Mouse (Mus musculus) spleen, adult 10 weeks (tissue): ENCODE measurements around the gene Gm10226. TPM values are rescaled to one million over a fixed set of nuclear protein-coding genes. Genes with fewer than 3 reads are reported as not detected.

ENCODE experiments used
- polyA plus RNA-seq: library from polyadenylated mRNA; stranded (reverse); fragments of 350-450 nt; fragmentation: Illumina TruSeq; extraction: RNeasy Lipid Tissue Mini Kit (QIAGEN cat#74804); gene quantifications from one replicate; pipeline ENCODE4 v1.2.3, GENCODE M21; 2015; ENCODE audit warnings: low replicate concordance; ENCODE audit not compliant: insufficient read depth

Gene Gm10226
- 12.1 TPM for polyA plus RNA-seq

GRCm38 (mm10) chr17:21691560-21691959, at the start of gene Gm10226:
Gene Gm10226, plus strand, starts transcription at chr17:21691860.

GRCm38 (mm10) chr17:21650364-21650907, 41.2 kb upstream of the Gm10226 start, which contains the start of gene Zfp983:
Gene Zfp983, plus strand, starts transcription at chr17:21650624.

GRCm38 (mm10) chr17:21707343-21707996, 15.8 kb downstream of the Gm10226 start, which contains the start of gene Zfp760:
Gene Zfp760, plus strand, starts transcription at chr17:21707741.

GRCm38 (mm10) chr17:21730495-21730894, 38.8 kb downstream of the Gm10226 start, which contains the start of gene Zfp229:
Gene Zfp229, plus strand, starts transcription at chr17:21730795.

Other genes starting within 250 kb of the Gm10226 start
- gene Zfp51, start 241.5 kb upstream of the Gm10226 start, polyA plus RNA-seq, result 27.8 TPM
- gene Zfp53, start 202.9 kb upstream of the Gm10226 start, polyA plus RNA-seq, result 43.2 TPM
- 27.4 TPM for gene Zfp52, start 156.3 kb upstream of the Gm10226 start, polyA plus RNA-seq
- gene Zfp948, start 124.9 kb upstream of the Gm10226 start, polyA plus RNA-seq, result 12.2 TPM
- gene Zfp983, start 41.2 kb upstream of the Gm10226 start, polyA plus RNA-seq, result 20.8 TPM
- 20.2 TPM for gene Zfp760, start 15.9 kb downstream of the Gm10226 start, polyA plus RNA-seq
- 4.5 TPM for gene Zfp229, start 38.9 kb downstream of the Gm10226 start, polyA plus RNA-seq
- 1.5 TPM for gene Zfp820, start 153.9 kb downstream of the Gm10226 start, polyA plus RNA-seq
- gene Zfp995, start 218.1 kb downstream of the Gm10226 start, polyA plus RNA-seq, result 9.6 TPM